Mouse (Mus musculus) frontal cortex, postnatal 36 days (tissue): ENCODE data around the gene Pard3b.

Source experiments
- DNase-seq, 2 experiments: peaks; one replicate each; pipeline ENCODE4 v3.0.0; 2022; ENCODE audit warnings: low spot score in 2 of 2

Gene Pard3b

GRCm38 (mm10) chr1:62388013-62388412 is 749.4 kb downstream of the Pard3b start:
- DNase-seq = no peak

- DNase-seq = no peak
Observed at GRCm38 (mm10) chr1:62392863-62393262, 754.2 kb downstream of the Pard3b start.

- no peak for DNase-seq
Observed at GRCm38 (mm10) chr1:62394555-62394954, 755.9 kb downstream of the Pard3b start.

GRCm38 (mm10) chr1:62398261-62398660 is 759.6 kb downstream of the Pard3b start:
- DNase-seq = no peak

GRCm38 (mm10) chr1:62398738-62399137 is 760.1 kb downstream of the Pard3b start:
- DNase-seq = peak in 1 of 2 experiments; percentile 16

- DNase-seq = no peak
Observed at GRCm38 (mm10) chr1:62405061-62405460, 766.4 kb downstream of the Pard3b start.

- DNase-seq = no peak
Observed at GRCm38 (mm10) chr1:62411368-62411767, 772.7 kb downstream of the Pard3b start.

- no peak for DNase-seq
Observed at GRCm38 (mm10) chr1:62412019-62412418, 773.4 kb downstream of the Pard3b start.

GRCm38 (mm10) chr1:62412988-62413387 is 774.4 kb downstream of the Pard3b start:
- no peak for DNase-seq

- no peak for DNase-seq
Observed at GRCm38 (mm10) chr1:62414521-62414920, 775.9 kb downstream of the Pard3b start.

GRCm38 (mm10) chr1:62416627-62417374 is 778.2 kb downstream of the Pard3b start:
- no peak for DNase-seq

- DNase-seq = no peak
Observed at GRCm38 (mm10) chr1:62422896-62423650, 784.4 kb downstream of the Pard3b start.

- DNase-seq = no peak
Observed at GRCm38 (mm10) chr1:62425369-62425768, 786.7 kb downstream of the Pard3b start.

- no peak for DNase-seq
Observed at GRCm38 (mm10) chr1:62428736-62429135, 790.1 kb downstream of the Pard3b start.

GRCm38 (mm10) chr1:62429333-62430182 is 790.9 kb downstream of the Pard3b start:
- no peak for DNase-seq

GRCm38 (mm10) chr1:62431054-62431453 is 792.4 kb downstream of the Pard3b start:
- DNase-seq = no peak

GRCm38 (mm10) chr1:62433891-62434290 is 795.3 kb downstream of the Pard3b start:
- no peak for DNase-seq

GRCm38 (mm10) chr1:62435844-62436243 is 797.2 kb downstream of the Pard3b start:
- no peak for DNase-seq

GRCm38 (mm10) chr1:62436304-62436703 is 797.7 kb downstream of the Pard3b start:
- DNase-seq = no peak

GRCm38 (mm10) chr1:62437493-62437892 is 798.9 kb downstream of the Pard3b start:
- no peak for DNase-seq

GRCm38 (mm10) chr1:62444406-62444805 is 805.8 kb downstream of the Pard3b start:
- no peak for DNase-seq

- no peak for DNase-seq
Observed at GRCm38 (mm10) chr1:62446818-62447217, 808.2 kb downstream of the Pard3b start.
